Mouse (Mus musculus): Measurements from ENCODE around the gene Slco1c1.
"Not testable (repeated sequence)": the region's sequence is repeated elsewhere in the genome, so short reads cannot be mapped to it uniquely, and the experiment has no call there.

The Slco1c1 gene

DNA sequence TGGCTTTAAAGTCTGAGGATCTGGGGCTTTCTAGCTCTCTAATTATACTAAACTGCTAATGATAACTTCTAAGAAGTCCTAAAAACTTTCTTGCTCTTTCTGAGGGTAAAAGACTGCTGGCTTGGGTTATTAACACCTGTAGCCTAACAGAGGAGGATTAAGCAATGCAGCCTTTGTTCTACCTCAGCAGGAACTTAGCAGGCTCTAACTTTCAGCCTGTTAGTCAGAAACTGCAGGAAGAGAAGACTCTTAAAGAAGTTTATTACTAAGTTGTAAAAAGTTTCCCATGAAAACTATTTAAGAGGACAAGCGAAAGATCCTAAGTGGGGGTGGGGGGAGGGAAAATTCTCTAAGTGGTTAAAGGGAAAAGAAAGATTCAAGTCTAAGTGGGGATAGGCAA lies 65.8 kb downstream of the Slco1c1 start:
- no peak for DNase-seq (ENCODE audit: low spot score in 2 of 2)

DNA sequence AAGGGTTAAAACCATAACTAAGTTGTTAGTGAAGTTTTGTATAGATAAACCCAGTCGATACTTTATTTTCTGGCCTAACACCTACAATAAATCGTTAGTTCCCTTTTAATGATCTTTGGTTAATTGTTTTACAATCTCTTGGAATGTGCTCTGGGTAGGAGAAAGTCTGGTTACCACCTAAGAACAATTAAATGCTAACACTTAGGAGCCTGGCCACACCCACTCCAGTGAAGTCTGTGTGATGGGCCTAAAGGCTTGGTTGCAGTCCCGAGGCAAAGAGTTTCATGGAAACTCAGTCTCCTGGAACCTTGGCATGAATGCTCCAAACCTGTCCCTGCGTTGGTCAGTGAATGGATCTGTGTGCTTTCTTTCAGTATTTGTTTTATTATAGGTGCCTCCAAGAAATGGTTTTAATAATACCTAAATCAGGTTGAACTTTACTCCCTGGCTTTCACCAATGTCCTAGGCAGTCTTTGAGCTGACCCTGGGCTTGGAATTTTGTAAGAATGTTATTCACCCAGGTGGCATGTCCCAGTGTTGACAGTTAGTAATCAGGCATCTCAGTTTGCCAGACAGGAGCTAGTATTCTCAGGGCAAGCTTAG lies 66.5 kb downstream of the Slco1c1 start:
- DNase-seq (ENCODE audit: low spot score in 2 of 2): not testable (repeated sequence)

DNA sequence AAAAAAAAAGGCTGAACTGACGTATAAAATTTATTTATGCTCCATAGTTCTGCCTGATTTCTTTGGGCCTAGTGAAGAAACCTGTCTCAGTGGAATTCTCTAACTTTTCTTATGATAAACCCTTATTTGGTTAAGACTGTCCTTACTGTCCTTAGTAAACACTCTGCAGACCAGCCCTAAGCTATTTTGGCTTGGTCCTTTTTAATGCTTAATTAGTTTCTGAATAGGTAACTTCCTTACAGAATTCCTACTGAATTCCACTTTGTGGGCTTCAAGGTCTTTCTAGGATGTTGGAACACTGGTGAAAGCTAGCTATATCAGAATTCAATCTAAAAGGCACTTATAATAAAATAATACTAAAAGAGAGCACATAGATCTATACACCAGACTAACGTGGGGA lies 71.9 kb downstream of the Slco1c1 start:
- DNase-seq (ENCODE audit: low spot score in 2 of 2): no peak

DNA sequence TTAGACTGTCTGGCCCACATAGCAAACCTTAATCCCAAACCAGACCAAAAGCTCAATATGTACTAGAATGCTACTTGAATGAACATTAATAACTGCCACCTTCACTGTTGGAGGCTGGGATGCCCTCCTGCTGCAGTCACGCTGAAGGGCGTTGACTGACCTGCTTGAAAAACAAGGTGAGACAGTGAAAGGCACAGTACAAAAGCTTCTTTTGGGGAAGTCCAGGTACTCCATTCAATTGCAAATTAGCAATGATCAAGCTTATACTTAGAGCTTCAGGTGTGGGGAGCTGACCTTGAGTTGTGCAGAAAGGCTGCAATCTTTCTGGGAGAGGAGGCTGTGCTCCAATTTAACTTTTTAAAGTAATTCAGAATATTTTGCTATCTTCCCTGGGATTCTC lies 72.9 kb downstream of the Slco1c1 start:
- no peak for DNase-seq (ENCODE audit: low spot score in 2 of 2)

DNA sequence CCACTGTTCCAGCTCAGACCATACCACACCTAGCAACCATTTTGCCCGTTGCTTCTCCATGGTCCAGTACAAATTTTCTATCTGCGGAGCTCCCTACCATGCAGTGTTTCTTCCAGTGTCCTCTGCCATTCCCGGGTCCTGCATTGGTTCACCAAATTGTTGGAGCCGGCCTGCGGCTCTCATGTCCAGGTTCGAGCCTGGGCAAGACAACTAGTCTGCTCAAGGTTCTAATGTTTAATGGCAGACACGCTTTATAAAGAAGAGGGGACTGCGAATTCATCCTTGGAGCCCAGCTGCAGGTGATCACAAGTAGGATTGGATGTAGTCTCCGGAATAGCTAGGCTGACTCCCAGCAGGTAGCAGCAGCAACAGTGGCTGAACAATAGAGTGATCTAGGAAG lies 76.8 kb downstream of the Slco1c1 start:
- DNase-seq (ENCODE audit: low spot score in 2 of 2): no peak

DNA sequence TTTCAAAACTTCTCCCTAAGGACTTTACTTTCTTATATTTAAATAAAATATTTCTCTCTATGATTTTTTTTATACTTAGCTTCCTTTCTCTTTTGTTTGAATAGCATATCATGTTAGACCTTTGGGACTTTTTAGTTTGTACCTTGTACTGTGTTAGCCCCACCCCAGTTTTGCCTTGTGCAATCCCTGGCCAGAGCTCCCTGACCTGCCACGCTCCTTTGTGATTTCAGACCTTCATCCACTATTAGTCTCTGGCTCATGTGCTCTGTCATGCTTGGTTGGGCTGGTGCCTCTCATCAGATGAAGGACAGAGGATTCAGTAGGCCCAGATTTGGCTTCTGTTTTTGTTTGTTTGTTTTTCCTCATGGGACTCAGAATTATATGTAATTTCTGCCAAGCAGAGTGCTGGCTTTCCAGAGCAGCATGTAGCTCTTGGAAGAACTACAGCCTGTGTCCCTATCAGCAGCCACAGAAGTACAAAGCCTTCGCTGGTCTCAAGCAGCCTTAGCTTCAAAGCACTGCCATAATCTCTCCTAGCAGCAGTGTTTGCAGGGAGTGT lies 86.6 kb downstream of the Slco1c1 start:
- no peak for DNase-seq (ENCODE audit: low spot score in 2 of 2)

DNA sequence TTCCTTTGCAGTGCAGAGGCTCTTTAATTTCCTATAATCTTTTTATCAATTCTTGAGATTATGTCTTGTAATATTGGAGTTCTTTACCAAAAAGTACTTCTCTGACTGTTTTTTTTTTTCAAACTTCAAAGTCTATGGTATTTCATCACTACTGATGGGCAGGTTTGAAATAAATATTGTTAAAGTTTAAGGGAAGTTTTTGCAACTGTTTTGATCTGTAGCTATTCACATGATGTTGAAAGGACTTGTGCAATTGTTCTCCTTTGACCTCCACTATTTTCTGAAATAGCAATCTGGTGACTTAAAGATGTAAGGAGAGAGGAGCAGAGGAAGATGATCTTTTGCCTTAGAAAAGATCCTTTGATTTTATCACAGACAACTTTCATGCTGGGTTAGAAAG lies 89.8 kb downstream of the Slco1c1 start:
- no peak for DNase-seq (ENCODE audit: low spot score in 2 of 2)

DNA sequence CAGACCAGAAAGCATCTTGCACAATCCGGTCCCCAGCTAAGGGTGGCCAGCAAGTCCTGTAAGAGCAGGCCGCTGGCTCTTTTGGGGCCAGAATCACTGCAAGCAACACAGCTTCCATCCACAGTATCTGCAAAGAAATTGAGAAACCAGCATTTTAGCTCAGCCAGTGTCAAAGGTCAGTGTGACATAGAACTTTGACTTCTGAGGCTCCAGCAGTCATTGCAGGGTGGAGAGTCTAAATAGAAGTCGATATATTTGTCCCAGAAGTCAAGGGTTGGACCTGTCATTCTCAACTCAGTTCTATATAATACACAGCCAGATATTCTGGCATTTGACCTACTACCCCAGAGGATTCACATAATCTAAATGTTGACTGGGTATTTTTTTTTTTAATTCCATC lies 91.2 kb downstream of the Slco1c1 start:
- no peak for DNase-seq (ENCODE audit: low spot score in 2 of 2)

All from spleen, postnatal 36 days (tissue).